Mouse (Mus musculus): ENCODE results near the gene Kcnh6. TPM values are rescaled to one million over a fixed set of nuclear protein-coding genes. Genes with fewer than 3 reads are reported as not detected.
A peak's percentile ranks its signal among the peaks of the same experiment; 100 is the strongest.
"Not testable (repeated sequence)": the region's sequence is repeated elsewhere in the genome, so short reads cannot be mapped to it uniquely, and the experiment has no call there.

Kcnh6 gene
- total RNA-seq, 2 experiments from 2014 or later, result 0.60 to 0.98 TPM

DNA sequence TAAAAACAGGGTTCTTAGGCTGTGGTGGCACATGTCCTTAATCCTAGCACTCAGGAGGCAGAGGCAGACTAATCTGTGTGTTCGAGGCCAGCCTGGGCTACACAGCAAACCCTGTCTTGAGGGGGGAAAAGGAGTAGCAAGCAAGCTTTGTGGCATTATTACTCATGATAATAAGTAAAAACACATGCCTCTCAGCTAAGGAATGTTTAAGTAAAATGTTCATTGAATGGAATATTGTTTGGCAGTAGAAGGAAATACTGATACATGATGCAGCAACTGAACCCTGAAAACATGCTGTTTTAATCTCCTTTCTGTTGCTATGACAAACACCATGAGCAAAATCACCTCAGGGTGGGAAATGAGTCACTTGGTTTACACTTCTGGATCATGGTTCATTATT, 53.4 kb downstream of the Kcnh6 start:
- no peak for DNase-seq (ENCODE audit: low spot score in 2 of 2)

DNA sequence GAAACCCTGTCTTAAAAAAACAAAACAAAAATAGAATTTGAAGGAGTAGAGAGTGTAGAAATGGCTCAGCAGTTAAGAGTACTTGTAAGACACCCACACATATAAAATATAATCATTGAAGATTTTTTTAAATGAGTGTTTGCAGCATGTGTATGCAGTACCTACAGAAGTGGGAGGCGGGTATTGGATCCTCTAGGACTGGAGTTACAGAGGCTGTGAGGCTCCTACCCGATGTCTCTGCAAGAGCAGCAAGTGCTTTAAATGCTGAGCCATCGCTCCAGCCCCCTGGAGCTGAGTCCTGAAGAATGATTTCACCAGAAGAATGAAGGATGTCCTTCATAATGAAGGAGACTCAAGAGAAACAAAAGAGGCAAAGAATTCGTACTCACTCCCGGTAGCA, 55.8 kb downstream of the Kcnh6 start:
- no peak for DNase-seq (ENCODE audit: low spot score in 2 of 2)

DNA sequence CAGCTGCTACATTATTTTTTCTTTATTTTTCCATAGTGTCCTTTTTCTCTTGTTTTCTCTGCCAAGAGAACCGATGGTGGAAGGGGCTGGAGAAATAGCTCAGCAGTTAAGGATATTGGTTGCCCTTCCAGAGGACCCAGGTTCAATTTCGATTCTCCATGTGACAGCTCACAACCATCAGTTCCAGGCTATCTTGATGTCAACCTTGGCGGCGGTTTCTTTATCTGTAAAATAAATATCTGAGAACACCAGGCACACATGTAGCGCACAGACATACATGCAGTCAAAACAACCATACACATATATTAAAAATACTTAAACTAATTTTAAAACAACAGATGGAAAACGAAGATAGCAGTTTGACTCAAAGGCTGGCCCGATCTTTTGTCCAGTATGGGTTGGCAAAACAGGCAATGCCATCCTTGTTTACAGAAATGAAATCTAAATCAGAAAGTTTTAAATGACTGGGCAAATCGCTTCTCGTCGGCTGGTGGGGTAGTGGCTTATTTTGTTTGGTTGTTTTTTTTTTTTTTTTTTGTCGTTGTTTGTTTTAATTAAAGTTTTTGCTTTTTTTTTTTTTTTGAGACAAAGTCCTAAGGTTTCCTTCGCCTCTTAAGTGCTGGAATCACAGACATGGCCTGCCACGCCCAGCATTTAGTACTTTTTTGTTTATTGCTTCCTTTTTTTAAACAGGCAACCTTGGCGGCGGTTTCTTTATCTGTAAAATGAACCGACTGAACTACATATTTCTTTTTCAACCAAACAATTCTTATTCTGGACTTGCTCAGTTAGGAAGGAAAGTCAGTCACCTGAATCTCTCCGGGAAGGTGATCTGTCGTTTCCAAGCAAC, 57.4 kb downstream of the Kcnh6 start:
- no peak for DNase-seq (ENCODE audit: low spot score in 2 of 2)

GRCm38 (mm10) chr11:106065923-106066571, 58.1 kb downstream of the Kcnh6 start, which contains the start of gene Taco1:
Gene Taco1 (plus strand): TSS chr11:106066061.
- peak; percentile 92 to 95 for DNase-seq (ENCODE audit: low spot score in 2 of 2)

- not testable (repeated sequence) for DNase-seq (ENCODE audit: low spot score in 2 of 2)
These were observed 58.7 kb downstream of the Kcnh6 start for GRCm38 (mm10) chr11:106066616-106067015.

- DNase-seq (ENCODE audit: low spot score in 2 of 2), result no peak
These were observed 65.8 kb downstream of the Kcnh6 start for GRCm38 (mm10) chr11:106073774-106074173.

- peak in 1 of 2 experiments; percentile 60 for DNase-seq (ENCODE audit: low spot score in 2 of 2)
These were observed 68.4 kb downstream of the Kcnh6 start for GRCm38 (mm10) chr11:106076321-106076720.

Other genes with a start within 250 kb of the Kcnh6 start
- 10 to 100 TPM; 31.9 to 34.0 TPM for gene Cyb561, start 54.8 kb upstream of the Kcnh6 start, total RNA-seq (2021)
- gene Ace, start 40.2 kb upstream of the Kcnh6 start, total RNA-seq (2021), result 10 to 100 TPM in 1 of 2 experiments, 1 to 10 TPM in 1; 8.4 to 16.4 TPM
- gene Ace3, start 13.4 kb upstream of the Kcnh6 start, total RNA-seq (2021), result not detected
- 100 to 1,000 TPM; 159 to 180 TPM for gene Dcaf7, start 28.7 kb downstream of the Kcnh6 start, total RNA-seq (2021)
- 10 to 100 TPM; 17.3 to 18.1 TPM for gene Taco1, start 57.9 kb downstream of the Kcnh6 start, total RNA-seq (2021)
- 10 to 100 TPM; 25.5 to 29.3 TPM for gene Map3k3, start 76.5 kb downstream of the Kcnh6 start, total RNA-seq (2021)
- not detected for gene Gm10840, start 152.7 kb downstream of the Kcnh6 start, total RNA-seq (2021)
- gene Limd2, start 152.7 kb downstream of the Kcnh6 start, total RNA-seq (2021), result 100 to 1,000 TPM; 139 to 142 TPM
- 10 to 100 TPM; 28.7 to 34.2 TPM for gene Strada, start 194.0 kb downstream of the Kcnh6 start, total RNA-seq (2021)
- 10 to 100 TPM; 94.8 to 96.3 TPM for gene Ccdc47, start 208.2 kb downstream of the Kcnh6 start, total RNA-seq (2021)
- 10 to 100 TPM; 67.4 to 67.8 TPM for gene Ddx42, start 208.8 kb downstream of the Kcnh6 start, total RNA-seq (2021)
- 10 to 100 TPM; 31.0 to 36.6 TPM for gene Ftsj3, start 248.0 kb downstream of the Kcnh6 start, total RNA-seq (2021)
- 100 to 1,000 TPM; 137 to 141 TPM for gene Psmc5, start 248.0 kb downstream of the Kcnh6 start, total RNA-seq (2021)

All from layer of hippocampus, postnatal 14 days (tissue).